Mouse (Mus musculus): ENCODE data around the gene Slc35f5. TPM values are rescaled to one million over a fixed set of nuclear protein-coding genes. Genes with fewer than 3 reads are reported as not detected.
A peak's percentile ranks its signal among the peaks of the same experiment; 100 is the strongest.
"Not testable (repeated sequence)": the region's sequence is repeated elsewhere in the genome, so short reads cannot be mapped to it uniquely, and the experiment has no call there.

Gene Slc35f5
- polyA plus RNA-seq (2016; fragmentation: Nextera tagmentation; extraction: Ambion mirVana) = 20.7 and 22.0 TPM in 2 replicates

- no peaks in the 10 kb centered on the region for H3K36me3 ChIP-seq
- H3K9me3 ChIP-seq (replicated peaks) = no peaks in the 10 kb centered on the region
- H3K4me3 ChIP-seq = peak within 1 kb of the TSS; percentile 77
- peak within 1 kb of the TSS; percentile 84 for H3K27ac ChIP-seq
- peak within 1 kb of the TSS; percentile 79 for H3K9ac ChIP-seq
- ATAC-seq = peak; percentile 91
- peaks cover 30% of the 10 kb centered on the region for H3K4me1 ChIP-seq
- under 1% methylated on average over 59 of the region's 61 CpGs for WGBS (ENCODE audit: insufficient replicate concordance)
- no peaks in the 10 kb centered on the region for H3K27me3 ChIP-seq (replicated peaks)
- H3K4me2 ChIP-seq = peak within 1 kb of the TSS; percentile 97
Measured at GRCm38 (mm10) chr1:125560259-125561192, at the start of gene Slc35f5. Slc35f5 (plus strand) TSS chr1:125560595.

- H3K4me2 ChIP-seq = no peak overlapping the region
- no peaks in the 10 kb centered on the region for H3K4me1 ChIP-seq
- no peak overlapping the region for H3K9ac ChIP-seq
- no peak overlapping the region for H3K4me3 ChIP-seq
- H3K27me3 ChIP-seq (replicated peaks) = no peaks in the 10 kb centered on the region
- no peaks in the 10 kb centered on the region for H3K9me3 ChIP-seq (replicated peaks)
- no peaks in the 10 kb centered on the region for H3K36me3 ChIP-seq
- H3K27ac ChIP-seq = no peak overlapping the region
- ATAC-seq = no peak
- 72% methylated on average over 5 of the region's 5 CpGs for WGBS (ENCODE audit: insufficient replicate concordance)
Measured at GRCm38 (mm10) chr1:125514706-125515105, 45.7 kb upstream of the Slc35f5 start.

GRCm38 (mm10) chr1:125516910-125517659, 43.3 kb upstream of the Slc35f5 start:
- no peak for ATAC-seq
- no peak overlapping the region for H3K27ac ChIP-seq
- WGBS (ENCODE audit: insufficient replicate concordance) = 59% methylated on average over 7 of the region's 7 CpGs

GRCm38 (mm10) chr1:125519107-125519611, 41.2 kb upstream of the Slc35f5 start:
- Histone ChIP-seq H3K36me3 (no peaks in the 10 kb centered on the region), H3K4me2 (no peak overlapping the region), H3K4me1 (no peaks in the 10 kb centered on the region), H3K9ac (no peak overlapping the region), H3K9me3 (replicated peaks) (no peaks in the 10 kb centered on the region), H3K27ac (no peak overlapping the region), H3K4me3 (no peak overlapping the region), H3K27me3 (replicated peaks) (no peaks in the 10 kb centered on the region)
- peak; percentile 78 for ATAC-seq
- WGBS (ENCODE audit: insufficient replicate concordance) = 31% methylated on average over 5 of the region's 5 CpGs

More at GRCm38 (mm10) chr1:125516910-125517659, 43.3 kb upstream of the Slc35f5 start:
- Histone ChIP-seq H3K9me3 (replicated peaks) (no peaks in the 10 kb centered on the region), H3K36me3 (no peaks in the 10 kb centered on the region), H3K4me1 (no peaks in the 10 kb centered on the region), H3K9ac (no peak overlapping the region), H3K27me3 (replicated peaks) (no peaks in the 10 kb centered on the region), H3K4me3 (no peak overlapping the region), H3K4me2 (no peak overlapping the region)

GRCm38 (mm10) chr1:125525965-125526665, 34.3 kb upstream of the Slc35f5 start:
- Histone ChIP-seq H3K27ac (no peak overlapping the region), H3K27me3 (replicated peaks) (no peaks in the 10 kb centered on the region), H3K36me3 (no peaks in the 10 kb centered on the region), H3K9ac (no peak overlapping the region), H3K4me2 (no peak overlapping the region), H3K4me3 (no peak overlapping the region), H3K4me1 (no peaks in the 10 kb centered on the region), H3K9me3 (replicated peaks) (no peaks in the 10 kb centered on the region)
- 50% methylated on average over 7 of the region's 7 CpGs for WGBS (ENCODE audit: insufficient replicate concordance)
- no peak for ATAC-seq

GRCm38 (mm10) chr1:125526666-125527004, 33.8 kb upstream of the Slc35f5 start:
- 73% methylated on average over 1 of the region's 1 CpGs for WGBS (ENCODE audit: insufficient replicate concordance)
- Histone ChIP-seq H3K9me3 (replicated peaks) (no peaks in the 10 kb centered on the region), H3K27ac (no peak overlapping the region), H3K9ac (no peak overlapping the region), H3K4me1 (no peaks in the 10 kb centered on the region), H3K27me3 (replicated peaks) (no peaks in the 10 kb centered on the region), H3K4me2 (no peak overlapping the region), H3K36me3 (no peaks in the 10 kb centered on the region), H3K4me3 (no peak overlapping the region)
- no peak for ATAC-seq

- Histone ChIP-seq H3K27me3 (replicated peaks) (no peaks in the 10 kb centered on the region), H3K9ac (no peak overlapping the region), H3K4me3 (no peak overlapping the region), H3K4me1 (no peaks in the 10 kb centered on the region), H3K9me3 (replicated peaks) (no peaks in the 10 kb centered on the region), H3K4me2 (no peak overlapping the region), H3K36me3 (no peaks in the 10 kb centered on the region), H3K27ac (no peak overlapping the region)
- 50% methylated on average over 3 of the region's 3 CpGs for WGBS (ENCODE audit: insufficient replicate concordance)
- no peak for ATAC-seq
Measured at GRCm38 (mm10) chr1:125527364-125527763, 33.0 kb upstream of the Slc35f5 start.

- not testable (repeated sequence) for H3K27me3 ChIP-seq (replicated peaks); H3K36me3 ChIP-seq; H3K4me1 ChIP-seq; H3K4me3 ChIP-seq; H3K27ac ChIP-seq; H3K4me2 ChIP-seq; H3K9me3 ChIP-seq (replicated peaks); ATAC-seq; H3K9ac ChIP-seq
- WGBS (ENCODE audit: insufficient replicate concordance) = 68% methylated on average over 10 of the region's 10 CpGs
Measured at GRCm38 (mm10) chr1:125533180-125533912, 27.0 kb upstream of the Slc35f5 start.

GRCm38 (mm10) chr1:125537131-125537530, 23.3 kb upstream of the Slc35f5 start:
- no peaks in the 10 kb centered on the region for H3K4me1 ChIP-seq
- H3K9ac ChIP-seq = no peak overlapping the region
- WGBS (ENCODE audit: insufficient replicate concordance) = 67% methylated on average over 2 of the region's 2 CpGs
- H3K27me3 ChIP-seq (replicated peaks) = no peaks in the 10 kb centered on the region
- H3K9me3 ChIP-seq (replicated peaks) = no peaks in the 10 kb centered on the region
- no peak overlapping the region for H3K4me2 ChIP-seq
- H3K36me3 ChIP-seq = no peaks in the 10 kb centered on the region
- no peak overlapping the region for H3K27ac ChIP-seq
- H3K4me3 ChIP-seq = no peak overlapping the region
- no peak for ATAC-seq

- no peaks in the 10 kb centered on the region for H3K9me3 ChIP-seq (replicated peaks)
- no peak overlapping the region for H3K9ac ChIP-seq
- no peaks in the 10 kb centered on the region for H3K36me3 ChIP-seq
- 66% methylated on average over 8 of the region's 8 CpGs for WGBS (ENCODE audit: insufficient replicate concordance)
- H3K4me2 ChIP-seq = no peak overlapping the region
- ATAC-seq = no peak
- H3K4me3 ChIP-seq = no peak overlapping the region
- H3K27me3 ChIP-seq (replicated peaks) = no peaks in the 10 kb centered on the region
- no peaks in the 10 kb centered on the region for H3K4me1 ChIP-seq
- H3K27ac ChIP-seq = no peak overlapping the region
Measured at GRCm38 (mm10) chr1:125537776-125538175, 22.6 kb upstream of the Slc35f5 start.

- H3K4me1 ChIP-seq = no peaks in the 10 kb centered on the region
- no peak overlapping the region for H3K27ac ChIP-seq
- no peaks in the 10 kb centered on the region for H3K36me3 ChIP-seq
- H3K4me2 ChIP-seq = no peak overlapping the region
- no peaks in the 10 kb centered on the region for H3K27me3 ChIP-seq (replicated peaks)
- H3K4me3 ChIP-seq = no peak overlapping the region
- no peaks in the 10 kb centered on the region for H3K9me3 ChIP-seq (replicated peaks)
- ATAC-seq = no peak
- H3K9ac ChIP-seq = no peak overlapping the region
- 73% methylated on average over 2 of the region's 2 CpGs for WGBS (ENCODE audit: insufficient replicate concordance)
Measured at GRCm38 (mm10) chr1:125539312-125539711, 21.1 kb upstream of the Slc35f5 start.

Measured in liver, embryonic 12.5 days (tissue).